Mouse (Mus musculus) heart, embryonic 10.5 days (tissue): Measurements from ENCODE around the gene Pcgf5. TPM values are rescaled to one million over a fixed set of nuclear protein-coding genes. Genes with fewer than 3 reads are reported as not detected.

Experiments used
- polyA plus RNA-seq: library from polyadenylated mRNA; unstranded; fragments of >200 nt; fragmentation: Nextera tagmentation; extraction: Ambion mirVana; gene quantifications from 2 replicates; pipeline ENCODE4 v1.2.1, GENCODE M21; 2016

Gene Pcgf5
- polyA plus RNA-seq, 1 experiment from 2014 or later = 38.6 TPM

Other genes with a start within 250 kb of the Pcgf5 start
- gene Ankrd1, start 228.2 kb upstream of the Pcgf5 start, polyA plus RNA-seq = 212 and 390 TPM in 2 replicates
- gene Hectd2, start 206.3 kb downstream of the Pcgf5 start, polyA plus RNA-seq = 6.7 and 11.4 TPM in 2 replicates